Mouse (Mus musculus) bone marrow, adult 2 months (tissue): Measurements from ENCODE around the gene Myo1g.

Experiments used
- CTCF ChIP-seq: fragments of 200-500 bp; IDR thresholded peaks from 2 replicates; pipeline ENCODE4 v1.5.1; 2011; ENCODE audit warnings: low read length, control low read depth; ENCODE audit not compliant: control insufficient read depth, insufficient read depth
- POLR2A ChIP-seq: fragments of 200-500 bp; IDR thresholded peaks from 2 replicates; pipeline ENCODE4 v1.6.1; 2011; ENCODE audit warnings: low read depth, mild to moderate bottlenecking, control low read depth, low read length, borderline replicate concordance; ENCODE audit not compliant: control insufficient read depth

GRCm38 (mm10) chr11:6550201-6550600 lies 29.4 kb upstream of the Myo1g start:
- no peak for TF ChIP-seq POLR2A
- TF ChIP-seq CTCF = no peak
